Mouse (Mus musculus) stomach, embryonic 15.5 days (tissue): ENCODE data around the gene B4galnt4. TPM values are rescaled to one million over a fixed set of nuclear protein-coding genes. Genes with fewer than 3 reads are reported as not detected.
"Not testable (repeated sequence)": the region's sequence is repeated elsewhere in the genome, so short reads cannot be mapped to it uniquely, and the experiment has no call there.

Experiments
- ATAC-seq: fragments of 200-750 bp; cut with Nextera tagmentation; 2 replicates; pipeline ENCODE4 v1.8.0; 2017; ENCODE audit warnings: low read depth, moderate number of reproducible peaks, moderate TSS enrichment; ENCODE audit not compliant: insufficient read depth, low FRiP score
- H3K27ac ChIP-seq: fragments of 300-500 bp; sonication (generic); 2 replicates; pipeline ENCODE4 v1.5.1; 2015; ENCODE audit warnings: mild to moderate bottlenecking, inconsistent platforms
- H3K27me3 ChIP-seq: fragments of 300-500 bp; sonication (generic); replicated peaks from 2 replicates; pipeline ENCODE4 v1.6.1; 2015; ENCODE audit warnings: inconsistent platforms
- H3K36me3 ChIP-seq: fragments of 300-500 bp; sonication (generic); 2 replicates; pipeline ENCODE4 v1.6.1; 2015; ENCODE audit warnings: inconsistent platforms
- H3K4me1 ChIP-seq: fragments of 300-500 bp; sonication (generic); 2 replicates; pipeline ENCODE4 v1.6.1; 2015; ENCODE audit warnings: inconsistent platforms
- H3K4me2 ChIP-seq: fragments of 300-500 bp; sonication (generic); 2 replicates; pipeline ENCODE4 v1.6.1; 2015; ENCODE audit warnings: mild to moderate bottlenecking, inconsistent platforms
- H3K4me3 ChIP-seq: fragments of 300-500 bp; sonication (generic); replicated peaks from 2 replicates; pipeline ENCODE4 v1.5.1; 2015; ENCODE audit warnings: inconsistent platforms
- H3K9ac ChIP-seq: fragments of 300-500 bp; sonication (generic); 2 replicates; pipeline ENCODE4 v1.6.1; 2015; ENCODE audit warnings: inconsistent platforms
- H3K9me3 ChIP-seq: fragments of 300-500 bp; sonication (generic); 2 replicates; pipeline ENCODE4 v1.6.1; 2016; ENCODE audit warnings: inconsistent platforms
- WGBS: fragments of 180-500 bp; shearing (Covaris S2); methylation state at CpG from one replicate; pipeline ENCODE4 v1.1.7; 2015; 5-methylcytosine and 5-hydroxymethylcytosine counted together
- polyA plus RNA-seq: library from polyadenylated mRNA; unstranded; fragments of >200 nt; fragmentation: Nextera tagmentation; extraction: Ambion mirVana; gene quantifications from 2 replicates; pipeline ENCODE4 v1.2.1, GENCODE M21; 2015

The B4galnt4 gene
- 7.0 and 9.2 TPM in 2 replicates for polyA plus RNA-seq

DNA sequence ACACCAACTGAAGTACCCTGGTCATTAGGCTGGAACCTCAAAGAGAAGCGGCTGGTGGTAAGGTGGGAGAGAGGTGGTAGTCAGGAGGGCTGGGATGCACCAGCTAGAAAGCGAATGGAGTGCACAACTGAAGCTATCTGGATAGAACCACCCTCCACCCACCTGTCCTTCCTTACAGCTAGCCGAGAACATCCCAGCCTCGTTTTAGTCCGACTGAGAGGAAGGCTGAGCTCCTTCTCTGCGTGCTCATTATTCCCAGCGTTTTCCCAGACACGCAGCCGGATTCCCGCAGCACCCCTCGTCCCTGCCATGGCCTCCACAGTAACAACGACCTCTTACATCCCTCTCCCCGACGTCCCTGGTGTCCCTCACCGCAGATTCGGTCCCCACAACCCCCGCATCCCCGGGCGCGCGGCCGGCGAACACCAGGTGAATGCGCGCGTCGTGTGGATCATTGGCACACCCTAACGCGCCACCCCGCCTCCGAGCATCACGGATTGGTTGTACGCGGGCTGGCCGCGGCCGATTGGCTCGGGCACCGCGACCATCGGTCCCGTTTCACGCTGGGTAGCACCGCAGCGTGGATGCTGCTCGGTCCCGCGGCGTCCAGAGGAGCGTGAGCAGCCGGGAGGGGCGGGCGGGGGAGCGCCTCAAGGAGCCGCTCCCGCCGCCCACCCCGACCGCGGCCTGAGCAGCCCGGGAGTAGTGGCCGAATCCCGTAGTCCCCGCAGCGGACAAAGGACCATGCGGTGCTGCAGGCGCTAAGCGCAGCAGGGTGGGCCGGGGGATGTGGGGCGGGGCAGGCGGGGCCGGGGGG is at the start of gene B4galnt4:
B4galnt4 (plus strand) TSS at position 679 of the 817 bp plus-strand sequence.
- Histone ChIP-seq H3K4me3 (peak within 1 kb of the TSS; percentile 68), H3K27me3 (no peaks in the 10 kb centered on the region), H3K9me3 (no peaks in the 10 kb centered on the region), H3K27ac (no peak within 1 kb of the TSS), H3K36me3 (0 out of 2 replicates have a peak, but pooled peaks cover 3% of the 10 kb centered on the region), H3K4me1 (peaks cover 13% of the 10 kb centered on the region; the same call in 1 of the 2 replicates), H3K4me2 (peak within 1 kb of the TSS; percentile 99), H3K9ac (peak within 1 kb of the TSS; percentile 50)
- under 1% methylated on average over 59 of the region's 72 CpGs for WGBS
- peak; percentile 89 for ATAC-seq

DNA sequence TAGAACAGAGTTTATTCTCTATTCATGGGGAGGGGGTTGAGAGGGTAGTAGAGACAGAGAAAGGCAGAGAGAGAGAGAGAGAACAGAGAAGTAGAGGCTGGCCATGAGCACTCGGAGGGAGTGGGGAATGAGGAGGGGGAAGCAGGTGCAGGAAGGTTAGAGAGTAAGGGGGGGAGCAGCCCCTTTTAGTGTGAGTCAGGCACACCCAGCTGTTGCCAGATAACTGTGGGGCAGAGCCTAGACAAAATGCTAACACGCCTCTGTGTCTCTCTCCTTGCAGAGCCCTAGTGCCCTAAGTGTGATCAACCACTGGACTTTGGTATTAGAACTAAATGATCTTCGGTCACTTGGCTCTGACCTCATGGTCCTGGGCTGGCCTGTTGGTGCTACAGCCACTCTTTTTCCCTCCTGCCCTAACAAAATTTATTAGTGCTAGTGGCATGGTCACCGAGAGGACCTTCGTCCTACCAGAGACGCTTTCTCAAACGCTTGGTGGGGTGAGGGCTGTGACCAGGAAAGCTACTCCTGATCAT is 49.6 kb upstream of the B4galnt4 start:
- Histone ChIP-seq H3K9me3 (no peaks in the 10 kb centered on the region), H3K9ac (no peak overlapping the region), H3K4me1 (peaks cover 25% of the 10 kb centered on the region), H3K27ac (peak overlapping the region; percentile 92), H3K4me2 (peak overlapping the region; percentile 65; the same call in 1 of the 2 replicates), H3K4me3 (no peak overlapping the region; the same call in 1 of the 2 replicates), H3K36me3 (no peaks in the 10 kb centered on the region), H3K27me3 (no peaks in the 10 kb centered on the region)
- no peak for ATAC-seq
- 74% methylated on average over 7 of the region's 7 CpGs for WGBS

GRCm38 (mm10) chr7:141016707-141017697 is 43.9 kb upstream of the B4galnt4 start:
- Histone ChIP-seq H3K4me2 (no peak overlapping the region), H3K4me3 (no peak overlapping the region), H3K36me3 (no peaks in the 10 kb centered on the region), H3K4me1 (no peaks in the 10 kb centered on the region), H3K27me3 (no peaks in the 10 kb centered on the region), H3K9ac (no peak overlapping the region), H3K9me3 (no peaks in the 10 kb centered on the region), H3K27ac (no peak overlapping the region)
- no peak for ATAC-seq
- 76% methylated on average over 10 of the region's 10 CpGs for WGBS

GRCm38 (mm10) chr7:141017824-141018223 is 43.1 kb upstream of the B4galnt4 start, which contains the start of gene Ifitm6:
TSS of gene Ifitm6 (minus strand) at chr7:141017924.
- ATAC-seq, H3K27me3 ChIP-seq, H3K4me2 ChIP-seq, H3K9ac ChIP-seq, H3K36me3 ChIP-seq, H3K27ac ChIP-seq, H3K9me3 ChIP-seq, H3K4me1 ChIP-seq, H3K4me3 ChIP-seq: not testable (repeated sequence)
- WGBS, result 78% methylated on average over 1 of the region's 1 CpGs

DNA sequence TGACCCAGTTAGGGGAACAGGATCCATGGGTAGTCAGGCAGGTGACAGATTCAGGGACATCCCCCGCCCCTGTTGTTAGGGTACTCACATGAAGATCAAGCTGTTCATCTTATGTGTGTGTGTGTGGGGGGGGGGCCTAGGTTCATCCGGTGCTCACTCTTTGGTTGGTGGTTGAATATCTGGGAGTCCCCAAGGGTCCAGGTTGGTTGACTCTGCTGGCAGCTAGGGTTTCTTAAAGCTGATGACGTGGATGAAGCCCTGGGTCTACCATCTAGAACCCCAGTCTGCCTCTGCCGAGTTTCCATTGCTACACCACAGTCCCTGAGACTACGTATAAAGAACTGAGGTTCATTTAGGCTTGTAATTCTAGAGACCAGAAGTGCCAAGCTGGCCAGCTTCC is 41.9 kb upstream of the B4galnt4 start:
- no peaks in the 10 kb centered on the region for H3K36me3 ChIP-seq
- H3K9me3 ChIP-seq, result no peaks in the 10 kb centered on the region
- ATAC-seq, result no peak
- H3K27me3 ChIP-seq, result no peaks in the 10 kb centered on the region
- no peaks in the 10 kb centered on the region for H3K4me1 ChIP-seq
- H3K27ac ChIP-seq, result no peak overlapping the region
- H3K9ac ChIP-seq, result no peak overlapping the region
- 94% methylated on average over 5 of the region's 5 CpGs for WGBS
- no peak overlapping the region for H3K4me3 ChIP-seq
- no peak overlapping the region for H3K4me2 ChIP-seq

DNA sequence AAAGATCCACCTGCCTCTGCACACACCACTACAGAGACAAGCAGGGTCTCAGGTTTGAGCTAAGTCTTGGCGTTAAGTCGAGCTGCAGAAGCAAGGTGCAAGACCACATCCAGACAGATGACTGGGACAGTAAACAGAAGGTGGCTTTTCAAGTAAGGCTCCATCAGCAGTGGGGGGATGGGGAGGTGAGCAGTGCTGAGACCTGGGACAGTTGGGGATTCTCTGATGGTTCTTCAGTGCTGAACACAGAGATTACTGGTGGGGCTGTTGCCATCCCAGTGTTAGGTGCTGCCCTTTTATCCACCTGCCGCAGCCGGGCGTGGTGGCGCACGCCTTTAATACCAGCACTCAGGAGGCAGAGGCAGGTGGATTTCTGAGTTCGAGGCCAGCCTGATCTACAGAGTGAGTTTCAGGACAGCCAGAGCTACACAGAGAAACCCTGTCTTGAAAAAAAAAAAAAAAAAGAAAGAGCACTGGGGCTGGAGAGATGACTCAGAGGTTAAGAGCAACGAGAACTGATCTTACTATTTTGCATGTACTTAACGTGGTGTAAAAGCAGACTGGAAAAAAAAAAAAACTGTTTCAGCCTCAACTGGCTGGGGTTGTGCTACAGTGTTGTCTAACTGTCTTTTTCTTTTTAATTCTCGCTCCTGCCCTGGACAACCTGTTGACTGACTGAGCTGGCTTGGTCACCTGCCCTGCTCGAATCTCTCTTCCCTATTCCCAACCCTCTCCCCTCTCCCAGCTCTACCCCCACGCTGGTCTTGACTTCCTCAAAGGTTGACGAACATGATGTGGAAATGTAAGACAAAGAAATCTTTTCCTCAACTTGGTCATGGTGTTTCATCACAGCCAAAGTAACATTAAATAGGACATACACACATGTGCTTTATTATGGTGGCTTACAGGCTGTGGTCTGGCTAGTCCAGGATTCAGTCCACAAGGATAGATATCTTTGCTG is 39.1 kb upstream of the B4galnt4 start:
- no peaks in the 10 kb centered on the region for H3K9me3 ChIP-seq
- no peak overlapping the region for H3K9ac ChIP-seq
- ATAC-seq, result no peak
- H3K36me3 ChIP-seq, result no peaks in the 10 kb centered on the region
- H3K27me3 ChIP-seq, result no peaks in the 10 kb centered on the region
- WGBS, result 73% methylated on average over 14 of the region's 14 CpGs
- H3K4me2 ChIP-seq, result no peak overlapping the region
- H3K4me3 ChIP-seq, result no peak overlapping the region
- no peak overlapping the region for H3K27ac ChIP-seq
- no peaks in the 10 kb centered on the region for H3K4me1 ChIP-seq

DNA sequence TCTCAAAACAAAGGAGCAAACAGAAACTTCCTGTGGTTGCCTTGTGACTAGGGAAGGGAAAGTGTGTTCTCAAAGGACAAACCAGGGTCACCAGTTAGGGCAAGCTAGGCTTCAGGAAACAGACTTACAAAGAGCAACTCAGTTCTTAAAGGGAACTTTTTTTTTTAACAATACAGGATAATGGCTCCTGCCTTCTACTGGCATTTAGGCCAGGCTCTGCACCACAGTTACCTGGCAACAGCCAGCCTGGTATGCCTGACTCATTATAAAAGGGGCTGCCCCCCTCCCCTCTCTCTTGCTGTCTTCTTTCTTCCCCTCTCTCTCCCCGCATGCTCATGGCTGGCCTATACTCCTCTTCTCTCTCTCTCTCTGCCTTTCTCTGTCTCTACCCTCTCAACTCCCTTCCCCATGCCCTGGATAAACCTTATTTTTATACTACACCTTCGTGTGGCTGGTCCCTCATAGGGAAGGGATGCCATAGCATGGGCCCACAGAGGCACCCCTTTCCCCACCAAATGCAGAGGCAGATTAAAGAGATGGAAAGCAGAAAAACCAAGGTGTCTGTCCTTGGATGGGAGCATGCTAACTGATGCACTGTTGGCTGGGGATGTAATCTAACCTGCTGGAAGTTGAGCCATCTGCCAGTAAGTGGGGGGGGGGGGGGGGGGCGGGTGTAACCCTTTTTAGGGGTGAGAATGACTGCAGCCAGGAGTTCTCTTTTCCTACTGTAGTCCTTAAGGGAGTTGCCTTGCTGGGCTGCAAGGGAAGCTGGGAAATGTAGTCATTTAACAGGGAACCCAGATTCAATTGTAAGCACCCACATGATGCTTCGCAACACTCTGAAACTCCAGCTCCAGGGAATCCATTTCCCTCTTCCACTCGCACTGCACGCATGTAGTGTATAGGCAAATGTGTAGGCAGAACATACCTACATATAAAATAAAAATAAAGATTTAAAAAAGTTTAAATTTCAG is 35.8 kb upstream of the B4galnt4 start:
- H3K9ac ChIP-seq, result no peak overlapping the region
- 50% methylated on average over 6 of the region's 6 CpGs for WGBS
- no peak; the same call in 1 of the 2 replicates for ATAC-seq
- H3K27me3 ChIP-seq, result no peaks in the 10 kb centered on the region
- H3K27ac ChIP-seq, result no peak overlapping the region
- H3K36me3 ChIP-seq, result no peaks in the 10 kb centered on the region
- H3K4me3 ChIP-seq, result no peak overlapping the region
- no peaks in the 10 kb centered on the region for H3K9me3 ChIP-seq
- H3K4me1 ChIP-seq, result no peaks in the 10 kb centered on the region
- H3K4me2 ChIP-seq, result no peak overlapping the region

DNA sequence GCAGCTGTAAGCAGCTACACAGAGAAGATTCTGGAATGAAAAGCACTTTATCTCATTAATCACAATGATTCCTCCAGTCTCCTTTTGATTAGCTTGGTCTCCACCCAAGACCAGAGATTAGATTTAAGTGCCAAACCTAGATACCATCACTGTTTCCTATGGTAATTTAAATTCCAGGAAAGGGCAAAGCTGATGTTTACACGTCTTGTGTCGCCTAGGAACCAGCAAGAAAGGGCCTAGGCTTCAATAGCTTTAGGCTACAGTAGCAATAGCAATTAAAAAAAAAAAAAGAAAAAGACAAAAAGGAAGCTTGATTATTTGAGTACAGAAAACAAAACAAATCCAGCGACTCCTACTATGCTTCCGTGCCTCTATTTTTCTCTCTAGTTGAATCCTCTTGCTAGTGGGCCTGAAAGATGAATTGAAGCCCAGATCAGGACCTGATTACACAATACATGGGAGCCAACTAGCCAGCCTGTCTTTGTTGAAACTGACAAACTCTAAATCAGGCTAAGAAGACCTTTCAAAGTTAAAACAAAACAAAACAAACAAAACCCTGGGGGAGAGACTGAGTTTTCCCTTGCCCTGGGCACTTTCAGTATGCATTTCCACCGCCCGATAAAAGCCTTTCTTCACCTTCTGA is 34.7 kb upstream of the B4galnt4 start:
- Histone ChIP-seq H3K27ac (peak overlapping the region; percentile 21), H3K9me3 (no peaks in the 10 kb centered on the region), H3K4me3 (no peak overlapping the region), H3K27me3 (no peaks in the 10 kb centered on the region), H3K36me3 (no peaks in the 10 kb centered on the region), H3K4me2 (no peak overlapping the region), H3K9ac (no peak overlapping the region), H3K4me1 (no peaks in the 10 kb centered on the region)
- WGBS, result 41% methylated on average over 6 of the region's 6 CpGs
- no peak for ATAC-seq

DNA sequence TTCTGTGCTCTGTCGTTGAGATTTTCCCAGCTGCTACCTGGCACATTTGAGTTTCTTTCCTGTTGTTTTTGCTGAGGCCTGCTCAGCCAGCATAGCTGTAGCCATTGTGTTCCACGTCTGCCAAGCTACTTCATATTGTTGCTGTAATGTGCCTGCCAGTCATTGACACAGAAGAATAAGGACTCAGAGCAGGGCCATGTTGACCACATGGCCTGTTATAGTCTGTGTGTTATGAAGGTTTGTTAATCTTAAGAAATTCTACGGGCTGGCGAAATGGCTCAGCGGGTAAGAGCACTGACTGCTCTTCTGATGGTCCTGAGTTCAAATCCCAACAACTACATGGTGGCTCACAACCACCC is 34.2 kb upstream of the B4galnt4 start:
- no peaks in the 10 kb centered on the region for H3K27me3 ChIP-seq
- H3K9ac ChIP-seq, result no peak overlapping the region
- WGBS, result 64% methylated on average over 5 of the region's 5 CpGs
- ATAC-seq, result no peak
- peak overlapping the region; percentile 21 for H3K27ac ChIP-seq
- no peaks in the 10 kb centered on the region for H3K4me1 ChIP-seq
- no peaks in the 10 kb centered on the region for H3K9me3 ChIP-seq
- H3K36me3 ChIP-seq, result no peaks in the 10 kb centered on the region
- H3K4me3 ChIP-seq, result no peak overlapping the region
- H3K4me2 ChIP-seq, result no peak overlapping the region

GRCm38 (mm10) chr7:141028831-141029230 is 32.1 kb upstream of the B4galnt4 start, which contains the start of gene Gm17387:
TSS of gene Gm17387 (plus strand) at chr7:141029131.
- no peak within 1 kb of the TSS for H3K9ac ChIP-seq
- H3K4me1 ChIP-seq, result no peaks in the 10 kb centered on the region
- WGBS, result 90% methylated on average over 2 of the region's 2 CpGs
- no peak within 1 kb of the TSS for H3K4me3 ChIP-seq
- no peak for ATAC-seq
- H3K4me2 ChIP-seq, result no peak within 1 kb of the TSS
- H3K27me3 ChIP-seq, result no peaks in the 10 kb centered on the region
- no peaks in the 10 kb centered on the region for H3K9me3 ChIP-seq
- no peak within 1 kb of the TSS for H3K27ac ChIP-seq
- no peaks in the 10 kb centered on the region for H3K36me3 ChIP-seq
